Mouse (Mus musculus) embryonic fibroblast, embryonic 13.5 days (primary cell): Measurements from ENCODE around the gene Prune2.

ENCODE experiments used
- CTCF ChIP-seq: IDR thresholded peaks from 2 replicates; pipeline ENCODE4 v1.5.1; 2011; ENCODE audit warnings: mild to moderate bottlenecking, control low read depth, low read length, moderate library complexity, borderline replicate concordance; ENCODE audit not compliant: insufficient read depth
- POLR2A ChIP-seq: IDR thresholded peaks from 2 replicates; pipeline ENCODE4 v1.6.1; 2011; ENCODE audit warnings: low read depth, mild to moderate bottlenecking, control low read depth, low read length, moderate library complexity

- TF ChIP-seq CTCF (no peak), POLR2A (no peak)
Observed at GRCm38 (mm10) chr19:16997915-16998314, 42.0 kb downstream of the Prune2 start.
